Mouse (Mus musculus) cortical plate, adult 2 months (tissue): ENCODE results near the gene Tmem132c. TPM values are rescaled to one million over a fixed set of nuclear protein-coding genes. Genes with fewer than 3 reads are reported as not detected.

Experiments
- H3K27ac ChIP-seq: fragments of 200-500 bp; 2 replicates; pipeline ENCODE4 v1.5.1; 2012; ENCODE audit warnings: low read length, control low read depth, inconsistent platforms; ENCODE audit not compliant: insufficient read depth
- H3K4me1 ChIP-seq: fragments of 200-500 bp; 2 replicates; pipeline ENCODE4 v1.6.1; 2011; ENCODE audit warnings: low read length; ENCODE audit not compliant: control insufficient read depth, insufficient read depth
- H3K4me3 ChIP-seq: fragments of 200-500 bp; 2 replicates; pipeline ENCODE4 v1.5.1; 2011; ENCODE audit warnings: mild to moderate bottlenecking, low read length, control low read depth; ENCODE audit not compliant: insufficient read depth
- CTCF ChIP-seq: fragments of 200-500 bp; IDR thresholded peaks from 2 replicates; pipeline ENCODE4 v1.5.1; 2011; ENCODE audit warnings: mild to moderate bottlenecking, control low read depth, low read length; ENCODE audit not compliant: insufficient read depth; ENCODE audit errors: extremely low read depth
- POLR2A ChIP-seq: fragments of 200-500 bp; IDR thresholded peaks from 2 replicates; pipeline ENCODE4 v1.6.1; 2011; ENCODE audit warnings: mild to moderate bottlenecking, low read length, control low read depth; ENCODE audit not compliant: insufficient read depth; ENCODE audit errors: extremely low read depth
- polyA plus RNA-seq: library from polyadenylated mRNA; depleted of rRNA; stranded (reverse); fragments of >200 nt; gene quantifications from 2 replicates; pipeline ENCODE4 v1.2.3, GENCODE M21; 2012

Tmem132c gene
- polyA plus RNA-seq, 1 experiment, result 1.9 TPM

- TF ChIP-seq CTCF (no peak), POLR2A (no peak)
- Histone ChIP-seq H3K4me1 (no peaks in the 10 kb centered on the region), H3K27ac (no peak overlapping the region), H3K4me3 (no peak overlapping the region)
Observed at GRCm38 (mm10) chr5:127281186-127281585, 39.6 kb downstream of the Tmem132c start.

DNA sequence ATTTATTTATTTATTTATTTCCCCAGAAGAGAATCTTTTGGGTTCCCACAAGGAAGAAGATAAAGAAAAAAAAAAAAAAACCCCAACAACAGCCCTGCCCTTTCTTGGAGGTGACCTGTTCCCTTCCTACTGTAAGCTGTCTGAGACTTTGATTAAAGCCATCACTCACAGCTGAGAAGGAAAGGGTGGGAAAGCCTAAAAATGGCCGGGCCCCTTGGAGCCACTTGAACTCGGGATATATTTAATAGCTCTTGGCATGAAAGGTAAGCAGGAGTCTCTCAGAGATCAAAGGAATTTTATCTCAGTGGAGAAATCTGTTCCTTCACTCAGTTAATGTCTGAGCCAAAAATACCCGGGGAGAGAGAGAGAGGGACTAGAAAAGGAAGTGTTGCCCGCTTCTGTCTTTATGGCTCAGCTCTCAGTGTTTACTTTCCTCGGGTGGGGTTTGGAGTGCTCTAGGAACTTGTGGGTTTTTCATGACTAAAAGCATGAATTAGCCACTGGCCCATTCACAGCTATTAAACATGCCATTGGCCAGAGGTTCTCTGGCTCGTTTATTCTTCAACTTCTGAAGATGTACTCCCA is 41.0 kb downstream of the Tmem132c start:
- no peak overlapping the region for H3K4me3 ChIP-seq
- no peak for TF ChIP-seq CTCF
- no peak for TF ChIP-seq POLR2A
- no peak overlapping the region for H3K27ac ChIP-seq
- no peaks in the 10 kb centered on the region for H3K4me1 ChIP-seq

DNA sequence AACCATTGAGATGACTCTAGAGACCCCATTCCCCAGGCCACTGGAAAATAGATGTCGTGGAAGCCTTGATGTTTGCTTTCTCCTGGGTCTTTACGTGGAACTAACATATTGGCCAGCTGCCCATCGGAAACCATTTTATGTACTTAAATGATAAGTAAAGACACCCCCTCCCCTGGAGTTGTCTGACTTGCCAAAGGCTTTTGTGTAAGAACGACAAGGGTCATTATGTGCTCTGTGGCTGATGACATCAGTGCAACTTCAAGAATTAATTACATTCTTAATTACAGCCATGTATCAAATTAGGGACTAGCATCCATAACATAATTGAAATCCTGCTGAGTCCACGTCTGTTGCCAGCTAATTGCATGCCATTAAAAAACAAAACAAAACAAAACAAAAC is 45.3 kb downstream of the Tmem132c start:
- Histone ChIP-seq H3K4me1 (no peaks in the 10 kb centered on the region), H3K4me3 (no peak overlapping the region), H3K27ac (no peak overlapping the region)
- TF ChIP-seq CTCF, result no peak
- no peak for TF ChIP-seq POLR2A

- H3K4me3 ChIP-seq, result no peak overlapping the region
- TF ChIP-seq POLR2A (no peak), CTCF (no peak)
- no peaks in the 10 kb centered on the region for H3K4me1 ChIP-seq
- no peak overlapping the region for H3K27ac ChIP-seq
Observed at GRCm38 (mm10) chr5:127289659-127290058, 48.1 kb downstream of the Tmem132c start.

GRCm38 (mm10) chr5:127290461-127291250 is 49.0 kb downstream of the Tmem132c start:
- Histone ChIP-seq H3K27ac (no peak overlapping the region), H3K4me3 (no peak overlapping the region)

DNA sequence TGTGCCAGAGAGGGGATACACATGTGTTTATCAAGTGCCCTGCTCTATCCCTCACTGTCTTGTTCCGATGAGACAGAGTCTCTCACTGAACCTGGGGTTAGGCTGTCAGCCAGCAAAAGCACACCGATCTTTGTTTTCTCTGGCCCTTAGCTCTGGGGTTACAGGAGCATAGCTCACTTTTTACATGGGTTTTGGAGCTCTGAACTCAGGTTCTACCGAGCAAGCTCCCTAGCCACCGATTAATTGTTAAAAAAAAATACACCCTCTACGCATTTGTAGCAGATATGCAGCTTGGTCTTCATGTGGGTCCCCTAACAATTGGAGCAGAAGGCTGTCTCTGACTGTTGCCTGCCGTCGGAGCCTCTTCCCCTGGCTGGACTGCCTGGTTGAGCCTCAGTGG is 50.0 kb downstream of the Tmem132c start:
- TF ChIP-seq POLR2A, result no peak
- TF ChIP-seq CTCF, result no peak
- Histone ChIP-seq H3K4me1 (no peaks in the 10 kb centered on the region), H3K4me3 (no peak overlapping the region), H3K27ac (no peak overlapping the region)

More at GRCm38 (mm10) chr5:127290461-127291250, 49.0 kb downstream of the Tmem132c start:
- TF ChIP-seq CTCF (no peak), POLR2A (no peak)
- no peaks in the 10 kb centered on the region for H3K4me1 ChIP-seq

- Histone ChIP-seq H3K4me3 (no peak overlapping the region), H3K4me1 (no peaks in the 10 kb centered on the region), H3K27ac (no peak overlapping the region)
- no peak for TF ChIP-seq POLR2A
- no peak for TF ChIP-seq CTCF
Observed at GRCm38 (mm10) chr5:127293698-127294097, 52.1 kb downstream of the Tmem132c start.

- no peaks in the 10 kb centered on the region for H3K4me1 ChIP-seq
- no peak overlapping the region for H3K27ac ChIP-seq
- TF ChIP-seq POLR2A (no peak), CTCF (no peak)
- H3K4me3 ChIP-seq, result no peak overlapping the region
Observed at GRCm38 (mm10) chr5:127297461-127297860, 55.9 kb downstream of the Tmem132c start.

GRCm38 (mm10) chr5:127298060-127298459 is 56.5 kb downstream of the Tmem132c start:
- TF ChIP-seq CTCF, result no peak
- TF ChIP-seq POLR2A, result no peak
- H3K4me1 ChIP-seq, result no peaks in the 10 kb centered on the region
- H3K27ac ChIP-seq, result no peak overlapping the region
- H3K4me3 ChIP-seq, result no peak overlapping the region

- no peak for TF ChIP-seq POLR2A
- no peak for TF ChIP-seq CTCF
- H3K27ac ChIP-seq, result no peak overlapping the region
- H3K4me3 ChIP-seq, result no peak overlapping the region
- H3K4me1 ChIP-seq, result no peaks in the 10 kb centered on the region
Observed at GRCm38 (mm10) chr5:127299010-127299409, 57.4 kb downstream of the Tmem132c start.
